Mouse (Mus musculus) intestine, embryonic 16.5 days (tissue): ENCODE results near the gene Fyb2. TPM values are rescaled to one million over a fixed set of nuclear protein-coding genes. Genes with fewer than 3 reads are reported as not detected.

Experiments used
- ATAC-seq: fragments of 200-750 bp; cut with Nextera tagmentation; 2 replicates; pipeline ENCODE4 v1.8.0; 2017; ENCODE audit warnings: moderate TSS enrichment, moderate library complexity
- H3K27ac ChIP-seq: fragments of 300-500 bp; sonication (generic); 2 replicates; pipeline ENCODE4 v1.5.1; 2014; ENCODE audit warnings: mild to moderate bottlenecking, low read length
- H3K27me3 ChIP-seq: fragments of 300-500 bp; sonication (generic); replicated peaks from 2 replicates; pipeline ENCODE4 v1.6.1; 2014; ENCODE audit warnings: low read length, control low read depth, mixed read lengths; ENCODE audit not compliant: control insufficient read depth, insufficient read depth
- H3K36me3 ChIP-seq: fragments of 300-500 bp; sonication (generic); 2 replicates; pipeline ENCODE4 v1.6.1; 2014; ENCODE audit warnings: low read length, control low read depth; ENCODE audit not compliant: control insufficient read depth, insufficient read depth
- H3K4me1 ChIP-seq: fragments of 300-500 bp; sonication (generic); 2 replicates; pipeline ENCODE4 v1.6.1; 2014; ENCODE audit warnings: low read length, control low read depth, mixed read lengths; ENCODE audit not compliant: control insufficient read depth, insufficient read depth
- H3K4me2 ChIP-seq: fragments of 300-500 bp; sonication (generic); 2 replicates; pipeline ENCODE4 v1.6.1; 2014; ENCODE audit warnings: low read depth, low read length, control low read depth
- H3K4me3 ChIP-seq: fragments of 300-500 bp; sonication (generic); 2 replicates; pipeline ENCODE4 v1.5.1; 2014; ENCODE audit warnings: mild to moderate bottlenecking, low read length
- H3K9ac ChIP-seq: fragments of 300-500 bp; sonication (generic); 2 replicates; pipeline ENCODE4 v1.6.1; 2014; ENCODE audit warnings: low read depth, low read length
- H3K9me3 ChIP-seq: fragments of 300-500 bp; sonication (generic); 2 replicates; pipeline ENCODE4 v1.6.1; 2016; ENCODE audit warnings: low read length, control low read depth; ENCODE audit not compliant: control insufficient read depth
- WGBS: fragments of 180-500 bp; shearing (Covaris S2); extraction: QIAGEN DNeasy Blood & Tissue Kit; methylation state at CpG from one replicate; pipeline ENCODE4 v1.1.7; 2014; 5-methylcytosine and 5-hydroxymethylcytosine counted together
- polyA plus RNA-seq: library from polyadenylated mRNA; unstranded; fragments of >200 nt; fragmentation: Nextera tagmentation; extraction: Ambion mirVana; gene quantifications from 2 replicates; pipeline ENCODE4 v1.2.1, GENCODE M21; 2015

Gene Fyb2
- polyA plus RNA-seq, 1 experiment from 2014 or later = 0.20 TPM

- Histone ChIP-seq H3K4me1 (peaks cover 6% of the 10 kb centered on the region; the same call in 1 of the 2 replicates), H3K27me3 (no peaks in the 10 kb centered on the region), H3K9me3 (no peaks in the 10 kb centered on the region), H3K27ac (no peak overlapping the region), H3K4me2 (no peak overlapping the region), H3K4me3 (no peak overlapping the region), H3K9ac (no peak overlapping the region), H3K36me3 (no peaks in the 10 kb centered on the region)
- ATAC-seq = no peak
- WGBS = 64% methylated on average over 3 of the region's 3 CpGs
Observed at GRCm38 (mm10) chr4:104934997-104935396, 21.7 kb downstream of the Fyb2 start.

- WGBS = 74% methylated on average over 3 of the region's 3 CpGs
- no peak for ATAC-seq
Observed at GRCm38 (mm10) chr4:104935436-104935835, 22.2 kb downstream of the Fyb2 start.

GRCm38 (mm10) chr4:104936011-104936410, 22.8 kb downstream of the Fyb2 start:
- Histone ChIP-seq H3K9me3 (no peaks in the 10 kb centered on the region), H3K4me3 (no peak overlapping the region), H3K27ac (no peak overlapping the region), H3K4me1 (peaks cover 6% of the 10 kb centered on the region; the same call in 1 of the 2 replicates), H3K9ac (no peak overlapping the region), H3K27me3 (no peaks in the 10 kb centered on the region), H3K4me2 (no peak overlapping the region), H3K36me3 (no peaks in the 10 kb centered on the region)
- 54% methylated on average over 9 of the region's 9 CpGs for WGBS
- ATAC-seq = no peak

More at GRCm38 (mm10) chr4:104935436-104935835, 22.2 kb downstream of the Fyb2 start:
- Histone ChIP-seq H3K27me3 (no peaks in the 10 kb centered on the region), H3K4me2 (no peak overlapping the region), H3K4me1 (peaks cover 6% of the 10 kb centered on the region; the same call in 1 of the 2 replicates), H3K36me3 (no peaks in the 10 kb centered on the region), H3K9me3 (no peaks in the 10 kb centered on the region), H3K27ac (no peak overlapping the region), H3K4me3 (no peak overlapping the region), H3K9ac (no peak overlapping the region)

- no peak overlapping the region for H3K4me2 ChIP-seq
Observed at GRCm38 (mm10) chr4:104939535-104939934, 26.3 kb downstream of the Fyb2 start.

GRCm38 (mm10) chr4:104941895-104942294, 28.6 kb downstream of the Fyb2 start:
- no peak overlapping the region for H3K9ac ChIP-seq
- WGBS = 80% methylated on average over 1 of the region's 1 CpGs

More at GRCm38 (mm10) chr4:104939535-104939934, 26.3 kb downstream of the Fyb2 start:
- no peaks in the 10 kb centered on the region for H3K27me3 ChIP-seq
- 58% methylated on average over 6 of the region's 6 CpGs for WGBS
- no peak overlapping the region for H3K9ac ChIP-seq
- H3K36me3 ChIP-seq = no peaks in the 10 kb centered on the region
- no peak overlapping the region for H3K27ac ChIP-seq
- ATAC-seq = no peak
- peaks cover 6% of the 10 kb centered on the region; the same call in 1 of the 2 replicates for H3K4me1 ChIP-seq
- H3K9me3 ChIP-seq = no peaks in the 10 kb centered on the region
- no peak overlapping the region for H3K4me3 ChIP-seq

GRCm38 (mm10) chr4:104944482-104944881, 31.2 kb downstream of the Fyb2 start:
- 88% methylated on average over 1 of the region's 1 CpGs for WGBS
- no peak for ATAC-seq
- H3K9me3 ChIP-seq = no peaks in the 10 kb centered on the region
- H3K36me3 ChIP-seq = no peaks in the 10 kb centered on the region
- no peaks in the 10 kb centered on the region for H3K27me3 ChIP-seq
- H3K4me3 ChIP-seq = no peak overlapping the region
- no peak overlapping the region for H3K4me2 ChIP-seq
- no peak overlapping the region for H3K27ac ChIP-seq
- no peak overlapping the region for H3K9ac ChIP-seq
- 0 out of 2 replicates have a peak, but pooled peaks cover 4% of the 10 kb centered on the region for H3K4me1 ChIP-seq

More at GRCm38 (mm10) chr4:104941895-104942294, 28.6 kb downstream of the Fyb2 start:
- Histone ChIP-seq H3K4me2 (no peak overlapping the region), H3K4me3 (no peak overlapping the region), H3K27ac (no peak overlapping the region), H3K9me3 (no peaks in the 10 kb centered on the region), H3K27me3 (no peaks in the 10 kb centered on the region), H3K36me3 (no peaks in the 10 kb centered on the region), H3K4me1 (no peaks in the 10 kb centered on the region)
- ATAC-seq = no peak

GRCm38 (mm10) chr4:104948886-104949285, 35.6 kb downstream of the Fyb2 start:
- Histone ChIP-seq H3K27me3 (no peaks in the 10 kb centered on the region), H3K4me1 (0 out of 2 replicates have a peak, but pooled peaks cover 4% of the 10 kb centered on the region), H3K27ac (no peak overlapping the region), H3K36me3 (no peaks in the 10 kb centered on the region), H3K9ac (no peak overlapping the region), H3K9me3 (no peaks in the 10 kb centered on the region), H3K4me2 (no peak overlapping the region), H3K4me3 (no peak overlapping the region)
- WGBS = 31% methylated on average over 4 of the region's 4 CpGs
- ATAC-seq = no peak

- WGBS = 46% methylated on average over 3 of the region's 3 CpGs
- ATAC-seq = no peak
Observed at GRCm38 (mm10) chr4:104949304-104949703, 36.0 kb downstream of the Fyb2 start.

GRCm38 (mm10) chr4:104951280-104951878, 38.1 kb downstream of the Fyb2 start:
- no peak overlapping the region for H3K9ac ChIP-seq
- 0 out of 2 replicates have a peak, but pooled peaks cover 4% of the 10 kb centered on the region for H3K4me1 ChIP-seq
- no peaks in the 10 kb centered on the region for H3K9me3 ChIP-seq
- WGBS = 60% methylated on average over 4 of the region's 4 CpGs
- no peak overlapping the region for H3K4me2 ChIP-seq
- H3K27ac ChIP-seq = no peak overlapping the region
- no peaks in the 10 kb centered on the region for H3K36me3 ChIP-seq
- ATAC-seq = no peak
- no peak overlapping the region for H3K4me3 ChIP-seq
- H3K27me3 ChIP-seq = no peaks in the 10 kb centered on the region

More at GRCm38 (mm10) chr4:104949304-104949703, 36.0 kb downstream of the Fyb2 start:
- Histone ChIP-seq H3K4me1 (0 out of 2 replicates have a peak, but pooled peaks cover 4% of the 10 kb centered on the region), H3K9me3 (no peaks in the 10 kb centered on the region), H3K27ac (no peak overlapping the region), H3K4me3 (no peak overlapping the region), H3K9ac (no peak overlapping the region), H3K27me3 (no peaks in the 10 kb centered on the region), H3K36me3 (no peaks in the 10 kb centered on the region), H3K4me2 (no peak overlapping the region)
